Mouse (Mus musculus) cerebellum, postnatal 14 days (tissue): Measurements from ENCODE around the gene Bicdl1.

Source experiments
- DNase-seq, 2 experiments: peaks; one replicate each; pipeline ENCODE4 v3.0.0; 2021; ENCODE audit warnings: mixed read lengths in 2 of 2

Gene Bicdl1

GRCm38 (mm10) chr5:115724422-115724821 is 7.0 kb downstream of the Bicdl1 start:
- no peak for DNase-seq

DNA sequence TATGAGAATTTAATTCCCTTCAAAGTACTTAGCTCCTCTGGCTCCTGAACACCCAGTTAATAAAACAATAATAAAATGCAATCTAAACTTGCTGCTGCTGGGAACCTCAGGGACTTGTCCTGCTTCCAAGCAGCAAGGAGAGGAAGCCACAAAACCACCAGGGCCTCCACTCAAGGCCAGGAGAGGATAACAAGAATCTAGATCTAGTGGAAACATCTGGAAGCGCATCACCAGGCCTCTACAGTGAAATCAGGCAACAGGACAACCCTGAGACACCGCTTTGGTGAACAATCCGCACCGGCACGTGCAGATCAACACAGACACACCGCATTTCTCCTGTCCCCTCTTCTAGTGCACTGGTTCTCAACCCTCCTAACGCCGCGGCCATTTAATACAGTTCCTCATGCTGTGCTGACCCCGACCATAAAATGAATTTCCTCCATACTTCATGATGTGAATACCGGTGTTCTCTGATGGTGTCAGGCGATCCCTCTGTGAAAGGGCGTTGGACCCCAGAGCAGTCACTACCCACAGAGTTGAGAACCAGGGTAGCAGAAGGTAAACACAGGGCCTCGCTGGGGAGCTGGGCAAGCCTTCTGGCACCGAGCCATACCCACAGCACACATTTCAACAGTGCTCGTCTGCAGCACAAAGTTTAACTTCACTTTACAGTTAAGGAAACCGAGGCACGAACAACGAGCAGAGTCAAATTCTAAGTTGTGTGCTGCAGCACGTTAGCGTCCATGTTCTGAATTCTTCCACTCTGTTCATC is 9.0 kb downstream of the Bicdl1 start:
- no peak for DNase-seq

DNA sequence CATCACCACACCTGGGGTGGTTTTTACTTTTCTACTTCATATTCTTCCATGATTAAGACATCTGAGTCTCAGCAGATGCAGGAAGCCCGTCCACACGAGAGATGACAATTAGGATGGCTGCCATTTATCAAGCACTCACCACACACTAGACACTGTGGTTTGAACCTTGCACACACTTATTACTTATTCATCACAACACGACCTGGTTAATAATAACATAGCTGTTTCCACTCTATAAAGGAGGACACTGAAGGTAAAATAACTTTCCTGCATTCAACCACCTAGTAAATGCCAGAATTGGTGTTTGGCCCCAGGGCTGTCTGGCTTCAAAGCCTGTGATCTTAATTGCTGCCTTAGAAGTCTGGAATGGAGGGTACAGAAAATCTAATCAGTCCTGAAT is 10.7 kb downstream of the Bicdl1 start:
- no peak for DNase-seq

DNA sequence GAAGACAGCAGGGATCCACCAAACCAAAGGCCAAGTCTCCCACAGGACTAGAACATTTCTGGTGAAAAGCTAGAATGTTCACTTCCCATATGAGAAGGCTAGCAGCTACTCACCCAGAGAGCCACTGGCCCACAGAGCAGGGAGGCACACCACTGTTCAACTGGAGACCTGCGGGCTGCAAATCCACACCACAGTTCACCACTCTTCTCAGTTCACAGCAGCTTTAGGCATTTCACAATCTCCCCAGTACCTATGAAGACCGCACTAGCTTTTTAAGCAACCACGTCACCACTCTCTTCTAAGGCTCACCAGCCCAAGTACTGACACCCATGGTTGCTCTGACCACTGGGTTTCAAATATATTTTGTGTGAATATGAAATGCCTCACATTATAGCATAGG is 13.7 kb downstream of the Bicdl1 start:
- DNase-seq = no peak

GRCm38 (mm10) chr5:115717106-115717505 is 14.3 kb downstream of the Bicdl1 start:
- no peak for DNase-seq

- no peak for DNase-seq
These were observed 15.0 kb downstream of the Bicdl1 start for GRCm38 (mm10) chr5:115716426-115716825.

- no peak for DNase-seq
These were observed 16.7 kb downstream of the Bicdl1 start for GRCm38 (mm10) chr5:115714761-115715160.

DNA sequence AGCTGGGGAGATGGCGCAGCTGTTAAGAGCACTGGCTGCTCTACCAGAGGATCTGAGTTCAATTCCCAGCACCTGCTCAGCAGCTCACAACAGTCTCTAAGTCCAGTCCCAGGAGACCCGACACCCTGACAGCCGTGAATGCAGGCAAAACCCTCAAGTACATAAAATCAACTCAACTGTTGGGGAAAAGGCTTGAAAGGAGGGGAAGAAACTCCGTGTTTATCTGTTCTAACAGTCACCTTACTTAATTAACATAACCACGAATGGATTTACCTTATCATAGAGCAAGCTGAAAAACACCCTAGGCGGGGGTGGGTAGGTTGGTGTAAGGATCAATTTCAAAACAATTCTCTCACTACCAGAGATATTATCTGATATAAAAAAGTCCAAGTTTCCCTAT is 18.9 kb downstream of the Bicdl1 start:
- no peak for DNase-seq

- no peak for DNase-seq
These were observed 19.6 kb downstream of the Bicdl1 start for GRCm38 (mm10) chr5:115711636-115712419.

DNA sequence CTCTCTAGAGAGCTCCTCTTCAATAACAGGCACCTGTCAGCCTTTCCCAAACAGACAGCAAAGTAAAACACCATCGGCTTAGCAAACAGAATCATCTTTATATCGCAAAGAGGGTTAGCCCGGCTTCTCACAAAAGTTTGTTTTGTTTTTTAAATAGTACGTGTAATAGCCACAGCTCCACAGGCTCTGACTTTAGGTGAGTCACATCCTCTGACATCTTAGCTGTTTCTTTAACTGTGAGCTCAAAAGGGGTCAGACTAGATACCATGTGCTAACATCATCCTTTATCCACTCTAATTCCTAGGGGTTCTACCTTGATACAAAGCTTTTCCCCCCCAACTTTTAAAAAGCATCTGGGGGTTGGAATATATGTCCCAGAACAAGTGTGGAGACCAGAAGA is 21.2 kb downstream of the Bicdl1 start:
- DNase-seq = no peak

GRCm38 (mm10) chr5:115708930-115709329 is 22.5 kb downstream of the Bicdl1 start:
- no peak for DNase-seq

GRCm38 (mm10) chr5:115701981-115702380 is 29.4 kb downstream of the Bicdl1 start:
- DNase-seq = no peak

DNA sequence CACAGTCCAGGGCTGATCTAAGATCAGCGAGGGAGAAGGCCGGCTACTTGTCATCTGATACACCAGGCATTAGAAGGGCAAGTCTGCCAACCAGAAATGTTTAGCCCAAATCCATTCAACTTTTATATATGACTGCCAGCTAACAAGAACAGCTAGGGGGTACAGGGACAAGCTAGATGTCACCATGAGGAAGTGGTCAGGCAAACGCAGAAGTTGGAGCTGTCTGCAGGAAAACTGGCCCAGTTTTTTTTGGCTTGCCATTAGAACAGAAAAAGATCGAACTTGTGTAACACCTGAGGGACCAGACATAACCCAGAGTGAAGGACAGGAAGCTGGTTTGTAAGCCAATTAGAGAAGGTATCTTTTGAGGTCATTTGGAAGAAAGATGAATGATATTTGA is 30.2 kb downstream of the Bicdl1 start:
- no peak for DNase-seq

DNA sequence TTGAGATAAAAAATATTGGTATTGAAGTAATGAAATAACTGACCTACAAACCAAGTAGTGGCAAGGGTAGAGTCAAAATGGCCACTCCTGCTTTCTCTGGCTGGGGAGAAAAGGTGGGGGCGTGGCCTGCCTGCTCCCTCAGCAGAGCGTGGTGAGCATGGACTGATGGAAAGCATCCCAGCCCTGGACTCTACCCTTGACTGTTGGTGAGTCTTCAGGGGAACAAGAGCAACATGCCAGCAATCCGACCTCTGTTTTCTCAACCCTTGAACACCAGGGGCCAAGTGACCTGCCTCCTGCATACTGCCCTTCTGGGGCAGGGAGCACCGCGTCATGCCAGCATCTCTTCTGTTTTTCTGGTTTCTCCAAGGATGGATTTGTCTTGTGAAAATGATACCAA is 34.6 kb downstream of the Bicdl1 start:
- no peak for DNase-seq

GRCm38 (mm10) chr5:115695191-115695770 is 36.1 kb downstream of the Bicdl1 start:
- DNase-seq = peak; percentile 74 to 83

DNA sequence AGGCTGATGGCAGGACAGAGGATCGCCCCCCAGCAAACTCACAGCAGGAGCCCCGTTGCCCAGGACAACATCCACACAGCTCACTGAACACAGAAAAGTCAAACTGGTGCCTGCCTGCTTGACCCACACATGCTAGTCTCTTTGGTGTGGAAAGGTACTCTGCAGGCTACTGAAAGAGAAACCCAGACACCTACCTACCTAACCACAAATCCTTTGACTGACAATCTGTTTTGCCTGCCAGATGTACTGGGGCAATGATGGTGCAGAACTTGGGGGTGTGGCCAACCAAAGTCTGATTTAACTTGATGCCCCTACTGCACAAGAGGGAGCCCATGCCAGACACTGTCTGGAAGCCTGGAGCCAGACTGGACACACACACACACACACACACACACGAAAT is 38.1 kb downstream of the Bicdl1 start:
- DNase-seq = no peak

DNA sequence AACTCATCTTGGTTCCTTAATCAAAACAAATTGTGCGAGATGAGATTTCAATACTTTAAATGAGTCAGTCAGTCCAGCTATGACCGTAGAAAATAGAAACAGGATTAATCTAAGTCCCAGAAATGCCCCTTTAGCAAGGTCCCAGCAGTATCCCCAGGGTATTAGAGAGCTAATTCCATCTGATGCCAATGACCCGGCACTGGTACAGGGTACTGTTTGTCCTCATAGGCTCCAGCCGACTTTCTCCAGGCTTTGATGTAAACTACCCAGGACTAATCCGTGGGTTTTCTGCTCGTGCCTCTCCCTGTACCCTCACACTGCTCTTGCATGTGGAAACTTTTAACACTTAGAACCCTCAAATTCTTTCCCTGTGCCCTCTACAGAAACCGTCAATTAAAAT is 44.7 kb downstream of the Bicdl1 start:
- no peak for DNase-seq

DNA sequence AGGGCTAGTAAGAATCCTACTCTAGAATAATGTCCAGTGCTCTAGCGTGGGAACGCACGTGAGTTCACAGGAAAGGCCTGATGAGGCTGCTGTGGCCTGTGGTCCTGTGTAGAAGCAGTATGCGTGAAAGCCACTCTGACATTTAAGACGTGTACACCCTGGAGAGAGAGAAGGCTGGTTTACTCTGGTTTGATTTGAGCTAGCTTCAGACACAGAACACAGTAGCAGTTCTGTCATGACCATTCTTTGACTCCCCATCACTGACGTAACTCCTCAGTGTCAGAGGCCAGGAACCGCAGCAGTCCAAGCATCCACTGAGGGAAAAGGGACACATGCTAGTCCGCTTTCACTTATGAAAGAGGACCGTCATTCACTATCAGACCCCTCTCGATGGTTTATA is 46.3 kb downstream of the Bicdl1 start:
- DNase-seq = no peak

DNA sequence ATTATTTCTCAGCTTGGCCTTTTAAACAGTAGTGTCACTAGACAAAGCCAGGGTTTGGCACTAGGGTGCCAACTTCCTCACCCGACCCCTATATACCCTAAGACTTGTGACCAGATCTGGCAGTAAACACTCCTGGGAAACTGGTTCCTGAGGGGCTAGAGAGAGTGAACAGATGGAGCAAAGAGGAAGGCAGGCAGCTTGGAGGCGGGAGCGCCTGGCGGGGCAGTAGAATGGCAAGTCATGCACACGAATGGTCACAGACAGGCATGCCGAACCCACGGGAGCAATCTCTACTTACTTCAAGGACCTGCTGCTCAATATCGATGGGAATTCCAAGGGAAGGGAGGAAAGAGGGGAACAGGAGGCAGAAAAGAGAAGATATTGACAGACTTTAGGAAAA is 59.6 kb downstream of the Bicdl1 start:
- DNase-seq = peak; percentile 69 to 80

GRCm38 (mm10) chr5:115670406-115670805 is 61.0 kb downstream of the Bicdl1 start:
- no peak for DNase-seq

DNA sequence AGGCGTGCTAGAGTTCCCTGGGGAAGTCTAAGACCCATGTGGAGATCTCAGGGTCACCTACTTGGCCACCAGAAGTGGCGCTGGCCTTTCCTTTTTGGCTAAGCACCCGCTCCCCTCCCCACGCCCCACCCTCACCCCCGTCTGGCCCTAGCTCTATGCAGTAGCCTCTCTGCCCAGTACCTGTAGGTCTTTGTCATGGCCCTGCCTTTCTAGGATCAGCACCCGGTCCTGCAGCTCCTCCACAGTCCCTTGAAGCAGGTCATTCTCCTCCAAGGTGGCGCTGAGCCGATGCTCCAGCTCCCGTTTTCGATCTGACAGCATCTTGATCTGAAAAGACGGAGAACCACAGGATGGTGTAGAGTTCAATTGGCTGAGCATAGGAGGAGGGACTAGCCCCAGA is 61.4 kb downstream of the Bicdl1 start:
- no peak for DNase-seq

GRCm38 (mm10) chr5:115668986-115669385 is 62.4 kb downstream of the Bicdl1 start:
- no peak for DNase-seq

DNA sequence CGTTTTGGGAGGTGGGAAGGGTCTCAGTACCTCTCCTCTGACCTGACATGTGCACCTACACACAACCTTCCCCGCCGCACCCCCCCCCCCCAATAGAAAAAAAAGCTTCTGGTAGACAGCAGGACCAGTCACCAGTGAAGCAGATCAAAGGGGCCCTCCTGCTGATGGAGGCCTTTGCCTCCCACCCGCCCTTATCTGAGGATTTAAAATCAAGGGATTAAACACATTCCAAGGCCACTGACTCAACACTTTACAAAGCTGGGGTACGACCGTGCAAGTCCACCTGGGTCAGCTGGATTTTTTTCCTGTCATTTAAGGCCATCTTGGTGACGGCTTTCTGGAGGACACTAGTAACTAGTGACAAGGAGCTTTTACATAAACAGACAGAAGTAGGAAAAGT is 63.5 kb downstream of the Bicdl1 start:
- no peak for DNase-seq

- DNase-seq = no peak
These were observed 64.2 kb downstream of the Bicdl1 start for GRCm38 (mm10) chr5:115667210-115667609.
